Mouse (Mus musculus): ENCODE data around the gene Zfp131. TPM values are rescaled to one million over a fixed set of nuclear protein-coding genes. Genes with fewer than 3 reads are reported as not detected.
A peak's percentile ranks its signal among the peaks of the same experiment; 100 is the strongest.

The Zfp131 gene
- polyA plus RNA-seq, 1 experiment from 2014 or later = 28.3 TPM

GRCm38 (mm10) chr13:119808937-119809336 lies 18.2 kb upstream of the Zfp131 start:
- Histone ChIP-seq H3K4me2 (replicated peaks; ENCODE audit: low read depth, low read length) (no peak overlapping the region), H3K27ac (ENCODE audit: low read length) (no peak overlapping the region), H3K4me1 (ENCODE audit: insufficient read depth, low read length) (no peaks in the 10 kb centered on the region), H3K9ac (replicated peaks; ENCODE audit: low read length) (no peak overlapping the region), H3K4me3 (ENCODE audit: low read length) (no peak overlapping the region), H3K27me3 (ENCODE audit: insufficient read depth, low read length) (no peaks in the 10 kb centered on the region), H3K9me3 (ENCODE audit: low read length) (no peaks in the 10 kb centered on the region), H3K36me3 (ENCODE audit: insufficient read depth, low read length) (no peaks in the 10 kb centered on the region)
- WGBS = 63% methylated on average over 2 of the region's 2 CpGs
- ATAC-seq (ENCODE audit: low FRiP score, low TSS enrichment) = no peak

GRCm38 (mm10) chr13:119797656-119798055 lies 7.0 kb upstream of the Zfp131 start:
- H3K27ac ChIP-seq (ENCODE audit: low read length) = no peak overlapping the region
- no peak for ATAC-seq (ENCODE audit: low FRiP score, low TSS enrichment)
- no peaks in the 10 kb centered on the region for H3K9me3 ChIP-seq (ENCODE audit: low read length)
- H3K9ac ChIP-seq (replicated peaks; ENCODE audit: low read length) = no peak overlapping the region
- no peaks in the 10 kb centered on the region for H3K4me1 ChIP-seq (ENCODE audit: insufficient read depth, low read length)
- 64% methylated on average over 4 of the region's 4 CpGs for WGBS
- no peak overlapping the region for H3K4me2 ChIP-seq (replicated peaks; ENCODE audit: low read depth, low read length)
- H3K36me3 ChIP-seq (ENCODE audit: insufficient read depth, low read length) = no peaks in the 10 kb centered on the region
- no peaks in the 10 kb centered on the region for H3K27me3 ChIP-seq (ENCODE audit: insufficient read depth, low read length)
- no peak overlapping the region for H3K4me3 ChIP-seq (ENCODE audit: low read length)

DNA sequence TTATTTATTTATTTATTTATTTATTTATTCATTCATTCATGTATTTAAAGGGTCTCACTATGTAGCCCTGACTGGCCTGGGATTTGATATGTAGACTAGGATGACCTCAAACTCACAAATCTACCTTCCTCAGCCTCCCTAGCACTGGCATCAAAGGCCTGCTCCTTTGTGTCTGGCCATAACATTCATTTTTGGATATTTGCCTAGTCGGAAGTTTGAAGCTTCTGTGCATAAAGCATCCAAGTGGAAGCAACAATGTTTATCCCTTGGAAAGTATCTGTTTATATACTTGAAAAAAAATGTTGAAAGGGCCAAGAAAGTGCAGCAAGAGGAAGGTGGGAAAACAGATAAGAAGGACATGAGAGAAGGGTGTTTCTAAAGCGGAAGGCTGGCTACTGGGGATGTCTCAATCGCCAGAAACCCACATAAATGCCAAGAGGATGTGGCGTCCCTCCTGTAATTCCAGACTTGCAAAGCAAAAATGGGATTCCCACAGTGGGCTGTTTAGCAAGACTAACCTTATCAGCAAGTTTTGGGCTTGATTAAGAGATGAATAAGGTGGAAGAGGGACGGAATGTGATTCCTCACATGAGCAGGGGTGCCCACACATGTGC lies 2.2 kb upstream of the Zfp131 start:
- H3K9me3 ChIP-seq (ENCODE audit: low read length) = no peaks in the 10 kb centered on the region
- H3K36me3 ChIP-seq (ENCODE audit: insufficient read depth, low read length) = peaks cover 6% of the 10 kb centered on the region; the same call in 1 of the 2 replicates
- no peak overlapping the region for H3K27ac ChIP-seq (ENCODE audit: low read length)

DNA sequence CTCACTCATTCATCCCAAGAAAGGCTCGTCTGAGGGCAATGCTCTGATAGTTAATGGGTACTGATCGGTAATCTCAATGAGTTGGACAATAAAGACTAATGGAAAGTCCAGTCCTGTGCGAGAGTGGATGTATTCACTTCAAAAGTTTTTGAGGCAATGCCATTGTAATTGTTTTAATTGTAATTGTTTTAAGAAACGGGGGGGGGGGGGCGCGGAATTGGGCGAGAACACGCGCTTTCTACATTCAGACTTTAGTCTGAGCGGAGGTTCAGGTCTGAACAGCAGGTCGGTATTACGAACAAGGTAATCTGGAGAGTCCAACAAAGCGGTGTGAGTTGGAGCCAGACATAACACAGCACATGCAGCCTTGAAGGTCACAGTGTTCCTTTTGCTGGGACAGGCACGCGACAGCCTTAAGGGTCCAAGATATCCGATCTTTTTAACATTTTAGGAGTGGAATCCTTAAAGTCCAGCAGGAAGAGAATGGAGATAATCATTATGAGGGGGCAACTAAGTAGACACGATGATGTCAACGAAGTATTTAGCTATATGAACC lies 969 bp upstream of the Zfp131 start:
- H3K36me3 ChIP-seq (ENCODE audit: insufficient read depth, low read length) = peaks cover 13% of the 10 kb centered on the region
- peak overlapping the region; percentile 92 for H3K9ac ChIP-seq (replicated peaks; ENCODE audit: low read length)
- H3K9me3 ChIP-seq (ENCODE audit: low read length) = no peaks in the 10 kb centered on the region
- H3K27me3 ChIP-seq (ENCODE audit: insufficient read depth, low read length) = no peaks in the 10 kb centered on the region
- H3K4me3 ChIP-seq (ENCODE audit: low read length) = peak overlapping the region; percentile 77
- H3K4me2 ChIP-seq (replicated peaks; ENCODE audit: low read depth, low read length) = peak overlapping the region; percentile 80
- H3K27ac ChIP-seq (ENCODE audit: low read length) = peak overlapping the region; percentile 94
- 2% methylated on average over 18 of the region's 18 CpGs for WGBS
- ATAC-seq (ENCODE audit: low FRiP score, low TSS enrichment) = no peak
- H3K4me1 ChIP-seq (ENCODE audit: insufficient read depth, low read length) = peaks cover 12% of the 10 kb centered on the region

More for the DNA sequence above, 2.2 kb upstream of the Zfp131 start:
- Histone ChIP-seq H3K4me2 (replicated peaks; ENCODE audit: low read depth, low read length) (no peak overlapping the region), H3K27me3 (ENCODE audit: insufficient read depth, low read length) (no peaks in the 10 kb centered on the region), H3K4me1 (ENCODE audit: insufficient read depth, low read length) (peaks cover 12% of the 10 kb centered on the region), H3K4me3 (ENCODE audit: low read length) (no peak overlapping the region), H3K9ac (replicated peaks; ENCODE audit: low read length) (no peak overlapping the region)
- WGBS = 62% methylated on average over 5 of the region's 5 CpGs
- ATAC-seq (ENCODE audit: low FRiP score, low TSS enrichment) = no peak

DNA sequence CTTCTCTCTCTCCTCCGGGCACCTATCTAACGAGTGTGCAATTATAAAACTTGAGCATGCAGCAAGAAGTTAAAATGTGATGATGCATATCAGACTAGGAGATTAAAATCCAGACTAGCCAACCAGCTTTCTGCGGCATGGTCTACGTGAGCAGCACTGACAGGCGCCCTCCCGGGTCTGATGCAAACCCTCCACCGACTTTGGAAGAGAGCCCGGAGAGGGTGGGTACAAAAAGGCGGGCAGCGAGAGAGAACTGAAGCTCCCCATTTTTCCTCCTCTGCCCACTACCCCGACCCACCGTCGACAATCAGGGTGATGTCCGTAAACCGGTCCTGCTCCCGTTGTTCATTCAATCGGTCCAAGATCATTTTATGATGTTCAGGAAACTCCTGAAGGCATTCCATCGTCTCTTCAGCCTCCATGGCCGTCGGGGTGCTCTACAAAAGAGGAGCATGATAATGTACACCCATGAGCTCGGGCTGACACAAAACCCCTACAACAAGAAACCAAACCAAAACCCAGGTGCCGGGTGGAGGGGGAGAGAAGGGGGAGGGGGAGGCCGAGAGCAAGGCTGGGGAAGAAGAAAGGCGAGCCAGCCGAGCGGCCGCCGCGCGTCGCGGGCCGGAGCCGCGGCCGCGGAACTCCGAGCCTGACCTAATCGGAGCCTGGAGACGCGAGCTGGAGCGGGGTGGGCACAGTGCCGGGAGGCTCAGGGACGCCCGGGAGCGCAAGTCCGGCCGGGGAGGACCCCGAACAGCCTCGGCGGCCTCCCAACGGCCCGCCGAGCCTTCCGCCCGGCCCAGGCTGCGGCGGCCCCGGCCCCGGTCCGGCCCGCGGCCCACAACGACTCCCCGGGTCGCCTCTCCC lies 605 bp downstream of the Zfp131 start:
- no peaks in the 10 kb centered on the region for H3K9me3 ChIP-seq (ENCODE audit: low read length)
- ATAC-seq (ENCODE audit: low FRiP score, low TSS enrichment) = peak; percentile 80
- H3K27ac ChIP-seq (ENCODE audit: low read length) = peak overlapping the region; percentile 94
- H3K4me1 ChIP-seq (ENCODE audit: insufficient read depth, low read length) = peaks cover 12% of the 10 kb centered on the region
- WGBS = under 1% methylated on average over 60 of the region's 66 CpGs
- H3K9ac ChIP-seq (replicated peaks; ENCODE audit: low read length) = peak overlapping the region; percentile 92
- peak overlapping the region; percentile 69 for H3K4me2 ChIP-seq (replicated peaks; ENCODE audit: low read depth, low read length)
- H3K36me3 ChIP-seq (ENCODE audit: insufficient read depth, low read length) = peaks cover 22% of the 10 kb centered on the region
- no peaks in the 10 kb centered on the region for H3K27me3 ChIP-seq (ENCODE audit: insufficient read depth, low read length)
- H3K4me3 ChIP-seq (ENCODE audit: low read length) = peak overlapping the region; percentile 77

GRCm38 (mm10) chr13:119783581-119783980 lies 7.1 kb downstream of the Zfp131 start:
- WGBS = 78% methylated on average over 4 of the region's 4 CpGs
- peaks cover under 1% of the 10 kb centered on the region; the same call in 1 of the 2 replicates for H3K4me1 ChIP-seq (ENCODE audit: insufficient read depth, low read length)

GRCm38 (mm10) chr13:119768541-119768940 lies 22.1 kb downstream of the Zfp131 start:
- H3K36me3 ChIP-seq (ENCODE audit: insufficient read depth, low read length) = peaks cover 62% of the 10 kb centered on the region

More at GRCm38 (mm10) chr13:119783581-119783980, 7.1 kb downstream of the Zfp131 start:
- Histone ChIP-seq H3K9me3 (ENCODE audit: low read length) (no peaks in the 10 kb centered on the region), H3K4me3 (ENCODE audit: low read length) (no peak overlapping the region), H3K4me2 (replicated peaks; ENCODE audit: low read depth, low read length) (no peak overlapping the region), H3K36me3 (ENCODE audit: insufficient read depth, low read length) (peaks cover 46% of the 10 kb centered on the region), H3K27ac (ENCODE audit: low read length) (no peak overlapping the region), H3K9ac (replicated peaks; ENCODE audit: low read length) (no peak overlapping the region), H3K27me3 (ENCODE audit: insufficient read depth, low read length) (no peaks in the 10 kb centered on the region)
- ATAC-seq (ENCODE audit: low FRiP score, low TSS enrichment) = no peak

GRCm38 (mm10) chr13:119766480-119766879 lies 24.2 kb downstream of the Zfp131 start:
- no peak overlapping the region for H3K4me3 ChIP-seq (ENCODE audit: low read length)
- no peaks in the 10 kb centered on the region for H3K4me1 ChIP-seq (ENCODE audit: insufficient read depth, low read length)
- no peak overlapping the region for H3K4me2 ChIP-seq (replicated peaks; ENCODE audit: low read depth, low read length)
- no peaks in the 10 kb centered on the region for H3K27me3 ChIP-seq (ENCODE audit: insufficient read depth, low read length)
- no peak for ATAC-seq (ENCODE audit: low FRiP score, low TSS enrichment)
- H3K9me3 ChIP-seq (ENCODE audit: low read length) = no peaks in the 10 kb centered on the region
- H3K27ac ChIP-seq (ENCODE audit: low read length) = no peak overlapping the region
- H3K36me3 ChIP-seq (ENCODE audit: insufficient read depth, low read length) = peaks cover 50% of the 10 kb centered on the region
- H3K9ac ChIP-seq (replicated peaks; ENCODE audit: low read length) = no peak overlapping the region
- 94% methylated on average over 7 of the region's 7 CpGs for WGBS

More at GRCm38 (mm10) chr13:119768541-119768940, 22.1 kb downstream of the Zfp131 start:
- Histone ChIP-seq H3K4me1 (ENCODE audit: insufficient read depth, low read length) (no peaks in the 10 kb centered on the region), H3K4me3 (ENCODE audit: low read length) (no peak overlapping the region), H3K27me3 (ENCODE audit: insufficient read depth, low read length) (no peaks in the 10 kb centered on the region), H3K9me3 (ENCODE audit: low read length) (no peaks in the 10 kb centered on the region), H3K4me2 (replicated peaks; ENCODE audit: low read depth, low read length) (no peak overlapping the region), H3K27ac (ENCODE audit: low read length) (no peak overlapping the region), H3K9ac (replicated peaks; ENCODE audit: low read length) (no peak overlapping the region)
- ATAC-seq (ENCODE audit: low FRiP score, low TSS enrichment) = no peak
- WGBS = 68% methylated on average over 6 of the region's 6 CpGs

DNA sequence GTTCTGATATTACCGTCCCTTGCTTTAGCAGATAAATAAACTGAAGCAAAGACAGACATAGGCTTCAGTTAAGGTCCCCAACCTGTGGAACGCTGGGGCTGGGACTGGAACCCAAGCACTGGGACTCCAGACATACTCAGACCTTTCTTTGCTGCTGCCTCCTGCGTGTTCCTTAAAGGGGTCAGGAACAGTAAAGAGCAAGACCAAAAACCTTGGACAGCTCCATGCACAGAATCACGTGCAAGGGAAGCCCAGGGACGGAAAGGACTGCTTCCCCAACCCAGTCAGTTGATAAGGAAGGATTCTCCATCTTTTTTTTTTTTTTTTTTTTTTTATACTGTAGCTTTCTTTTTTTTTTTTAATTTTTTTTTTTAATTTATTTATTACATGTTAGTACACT lies 33.9 kb downstream of the Zfp131 start:
- WGBS = 23% methylated on average over 5 of the region's 5 CpGs
- no peaks in the 10 kb centered on the region for H3K9me3 ChIP-seq (ENCODE audit: low read length)
- H3K9ac ChIP-seq (replicated peaks; ENCODE audit: low read length) = no peak overlapping the region
- H3K27ac ChIP-seq (ENCODE audit: low read length) = no peak overlapping the region
- no peak overlapping the region for H3K4me3 ChIP-seq (ENCODE audit: low read length)
- H3K36me3 ChIP-seq (ENCODE audit: insufficient read depth, low read length) = peaks cover 9% of the 10 kb centered on the region; the same call in 1 of the 2 replicates
- H3K4me1 ChIP-seq (ENCODE audit: insufficient read depth, low read length) = peaks cover 12% of the 10 kb centered on the region
- peak overlapping the region; percentile 95; the same call in 1 of the 2 replicates for H3K4me2 ChIP-seq (replicated peaks; ENCODE audit: low read depth, low read length)
- no peaks in the 10 kb centered on the region for H3K27me3 ChIP-seq (ENCODE audit: insufficient read depth, low read length)
- no peak for ATAC-seq (ENCODE audit: low FRiP score, low TSS enrichment)

All from kidney, embryonic 16.5 days (tissue).